Mouse (Mus musculus) liver, embryonic 14.5 days (tissue): ENCODE results near the gene Ccser1. TPM values are rescaled to one million over a fixed set of nuclear protein-coding genes. Genes with fewer than 3 reads are reported as not detected.

Experiments used
- ATAC-seq: fragments of 200-750 bp; cut with Nextera tagmentation; 2 replicates; pipeline ENCODE4 v1.8.0; 2017; ENCODE audit warnings: moderate number of reproducible peaks, mild to moderate bottlenecking, moderate library complexity; ENCODE audit not compliant: insufficient read depth
- DNase-seq, 3 experiments: peaks; one replicate each; pipeline ENCODE4 v3.0.0-alpha.2; 2012 to 2013; ENCODE audit warnings: low read depth in 3 of 3, low spot score in 3 of 3
- H3K27ac ChIP-seq: fragments of 300-500 bp; sonication (generic); 2 replicates; pipeline ENCODE4 v1.5.1; 2014; ENCODE audit warnings: moderate library complexity, mild to moderate bottlenecking, control low read depth, inconsistent platforms
- H3K27me3 ChIP-seq: fragments of 300-500 bp; sonication (generic); 2 replicates; pipeline ENCODE4 v1.6.1; 2014; ENCODE audit warnings: mild to moderate bottlenecking, low read length, moderate library complexity; ENCODE audit not compliant: control insufficient read depth, insufficient read depth
- H3K36me3 ChIP-seq: fragments of 300-500 bp; sonication (generic); replicated peaks from 2 replicates; pipeline ENCODE4 v1.6.1; 2014; ENCODE audit warnings: low read depth; ENCODE audit not compliant: control insufficient read depth, insufficient read depth
- H3K4me1 ChIP-seq, 2 experiments: fragments of 200-500 bp in 1 of 2; fragments of 300-500 bp in 1 of 2; sonication (generic) in 1 of 2; replicated peaks; 2 replicates each; pipeline ENCODE4 v1.6.1; 2012 to 2014; ENCODE audit warnings: antibody characterized with exemption in 1 of 2, inconsistent platforms in 1 of 2, low read length in 1 of 2; ENCODE audit not compliant: control insufficient read depth in 2 of 2, insufficient read depth in 2 of 2
- H3K4me2 ChIP-seq: fragments of 300-500 bp; sonication (generic); 2 replicates; pipeline ENCODE4 v1.6.1; 2014; ENCODE audit warnings: low read depth, mild to moderate bottlenecking, control low read depth, moderate library complexity
- H3K4me3 ChIP-seq, 2 experiments: fragments of 200-500 bp in 1 of 2; fragments of 300-500 bp in 1 of 2; sonication (generic) in 1 of 2; 2 replicates each; pipeline ENCODE4 v1.5.1; 2012 to 2014; ENCODE audit warnings: low read depth in 2 of 2, low read length in 2 of 2, mild to moderate bottlenecking in 2 of 2, control low read depth in 1 of 2, inconsistent platforms in 1 of 2, moderate library complexity in 1 of 2; ENCODE audit not compliant: insufficient read depth in 1 of 2
- H3K9ac ChIP-seq: fragments of 300-500 bp; sonication (generic); replicated peaks from 2 replicates; pipeline ENCODE4 v1.6.1; 2014; ENCODE audit warnings: mild to moderate bottlenecking, control low read depth, moderate library complexity
- H3K9me3 ChIP-seq: fragments of 300-500 bp; sonication (generic); 2 replicates; pipeline ENCODE4 v1.6.1; 2016; ENCODE audit warnings: low read length, mixed read lengths; ENCODE audit not compliant: control insufficient read depth
- CTCF ChIP-seq: IDR thresholded peaks from 2 replicates; pipeline ENCODE4 v1.5.1; 2016; ENCODE audit warnings: antibody characterized with exemption, low read depth, control low read depth
- EP300 ChIP-seq: IDR thresholded peaks from 2 replicates; pipeline ENCODE4 v1.6.1; 2016; ENCODE audit warnings: antibody characterized with exemption, low read depth
- WGBS: fragments of 180-500 bp; shearing (Covaris S2); extraction: QIAGEN DNeasy Blood & Tissue Kit; methylation state at CpG from one replicate; pipeline ENCODE4 v1.1.7; 2014; ENCODE audit not compliant: insufficient replicate concordance; 5-methylcytosine and 5-hydroxymethylcytosine counted together
- polyA plus RNA-seq, 2 experiments: library from polyadenylated mRNA; depleted of rRNA in 1 of 2; stranded (reverse) in 1 of 2; unstranded in 1 of 2; fragments of >200 nt; fragmentation: Nextera tagmentation in 1 of 2; extraction: Ambion mirVana in 1 of 2; gene quantifications; 2 replicates each; pipeline versions ENCODE4 v1.2.1 to v1.2.3; 2012 to 2014

Ccser1 gene
- polyA plus RNA-seq, 2 experiments: 0.09 TPM

DNA sequence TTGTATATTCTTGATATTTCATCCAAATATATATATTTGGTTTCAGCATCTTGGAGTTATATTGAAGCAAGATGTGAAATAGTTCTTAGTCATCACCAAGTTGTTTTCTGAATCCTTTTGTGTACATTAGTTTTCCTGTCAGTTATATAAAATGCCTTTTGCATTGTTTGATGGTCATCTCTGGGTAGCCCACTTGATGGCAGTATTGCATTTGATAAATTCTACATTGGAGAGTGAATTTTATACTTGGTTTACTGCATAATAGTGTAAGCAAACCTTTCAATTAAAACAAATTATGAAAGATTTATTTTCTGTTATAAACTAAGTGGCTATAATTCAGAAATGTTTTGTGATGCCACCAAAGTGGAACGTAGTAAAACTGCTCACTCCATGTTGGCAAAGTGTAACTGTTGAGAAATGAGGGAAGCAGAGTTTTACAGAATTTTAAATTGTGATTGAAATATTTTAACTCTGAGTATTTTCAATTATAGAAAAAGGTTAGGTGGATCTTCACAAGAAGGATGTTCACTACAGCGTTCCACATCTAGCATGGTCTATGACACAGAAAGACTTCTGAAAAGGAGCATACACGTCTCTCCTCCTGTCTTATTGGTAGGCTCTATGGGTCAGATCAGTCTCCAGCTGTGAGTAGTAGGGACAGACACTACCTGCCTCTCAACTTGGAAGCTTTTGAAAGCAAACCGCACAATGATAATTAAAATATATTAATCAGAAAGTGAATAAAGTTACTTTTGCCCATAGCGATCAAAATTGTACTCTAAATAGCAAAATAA, 167.1 kb downstream of the Ccser1 start:
- no peak overlapping the region for H3K9ac ChIP-seq
- H3K4me3 ChIP-seq: no peak overlapping the region
- WGBS: 61% methylated on average over 5 of the region's 5 CpGs
- no peaks in the 10 kb centered on the region for H3K27me3 ChIP-seq
- H3K4me1 ChIP-seq: no peaks in the 10 kb centered on the region
- TF ChIP-seq EP300 (no peak), CTCF (no peak; the same call in 1 of the 2 replicates)
- H3K9me3 ChIP-seq: no peaks in the 10 kb centered on the region
- DNase-seq (no peak), ATAC-seq (no peak)
- H3K4me2 ChIP-seq: no peak overlapping the region
- H3K36me3 ChIP-seq: no peaks in the 10 kb centered on the region
- no peak overlapping the region for H3K27ac ChIP-seq

DNA sequence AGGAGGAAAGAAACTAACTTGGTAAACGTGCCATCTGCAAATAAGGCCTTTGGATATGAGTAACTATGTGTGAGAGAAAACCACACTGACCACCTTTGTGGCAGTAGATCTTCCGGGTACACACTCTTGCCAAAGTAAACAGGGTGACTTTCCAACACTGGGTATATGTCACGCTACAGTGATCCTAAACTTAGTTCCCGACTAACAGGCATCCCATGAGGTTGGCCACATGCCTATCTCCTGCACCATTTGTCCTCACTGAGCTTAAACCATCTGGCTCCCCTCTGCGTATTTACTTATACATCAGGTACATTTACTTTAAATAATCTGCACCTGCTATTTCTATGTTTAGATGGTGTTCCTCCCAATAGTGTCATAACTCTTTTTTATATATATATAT, 183.6 kb downstream of the Ccser1 start:
- TF ChIP-seq EP300 (no peak), CTCF (no peak)
- Histone ChIP-seq H3K4me1 (no peaks in the 10 kb centered on the region), H3K9me3 (no peaks in the 10 kb centered on the region), H3K9ac (no peak overlapping the region), H3K4me3 (no peak overlapping the region), H3K4me2 (no peak overlapping the region), H3K27me3 (no peaks in the 10 kb centered on the region), H3K36me3 (no peaks in the 10 kb centered on the region), H3K27ac (no peak overlapping the region)
- 64% methylated on average over 5 of the region's 5 CpGs for WGBS
- ATAC-seq (no peak), DNase-seq (no peak)

DNA sequence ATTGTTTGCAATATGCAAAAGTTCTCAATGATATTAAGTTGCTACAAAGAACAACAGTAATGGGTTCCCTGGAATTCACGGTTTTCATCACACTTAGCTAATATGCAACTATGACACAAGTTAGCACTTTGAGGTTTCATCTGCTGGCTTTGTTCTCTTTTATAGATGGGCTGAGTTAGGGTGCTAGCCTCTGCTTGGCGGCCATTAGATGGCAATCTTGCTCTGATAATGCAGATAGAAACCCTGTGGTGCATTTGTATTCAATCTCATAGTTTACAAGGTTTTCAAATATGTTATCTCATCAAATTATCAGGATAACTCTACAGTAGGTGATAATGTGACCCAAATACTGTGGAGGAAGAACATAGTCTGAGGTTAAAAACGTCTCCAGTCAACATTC, 202.4 kb downstream of the Ccser1 start:
- H3K4me1 ChIP-seq: no peaks in the 10 kb centered on the region
- ATAC-seq (no peak), DNase-seq (no peak)
- TF ChIP-seq CTCF: no peak
- no peak for TF ChIP-seq EP300
- H3K36me3 ChIP-seq: no peaks in the 10 kb centered on the region
- WGBS: 14% methylated on average over 3 of the region's 3 CpGs
- H3K4me2 ChIP-seq: no peak overlapping the region
- H3K4me3 ChIP-seq: no peak overlapping the region
- H3K9ac ChIP-seq: no peak overlapping the region
- no peak overlapping the region for H3K27ac ChIP-seq
- H3K9me3 ChIP-seq: no peaks in the 10 kb centered on the region
- H3K27me3 ChIP-seq: no peaks in the 10 kb centered on the region

DNA sequence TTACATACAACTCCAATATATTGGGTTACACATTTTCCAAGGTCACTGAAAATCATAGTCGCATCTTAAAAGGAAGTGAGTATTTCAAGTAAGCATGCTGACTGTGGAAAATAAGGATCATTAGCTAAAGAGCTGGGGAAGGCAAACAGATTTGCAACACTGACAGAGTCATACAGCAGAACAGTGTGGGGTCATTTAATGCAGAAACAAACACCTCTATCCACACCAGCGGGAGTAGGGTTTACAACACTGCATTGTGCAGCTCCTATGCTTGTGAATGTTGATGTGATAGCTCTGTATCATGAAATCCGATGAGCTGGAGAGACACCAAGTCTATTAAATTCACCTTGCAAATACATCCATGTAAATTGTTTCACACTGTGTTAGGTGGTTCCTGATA, 202.9 kb downstream of the Ccser1 start:
- no peak for ATAC-seq
- no peak for TF ChIP-seq EP300
- no peak for TF ChIP-seq CTCF
- no peak for DNase-seq
- Histone ChIP-seq H3K4me3 (no peak overlapping the region), H3K36me3 (no peaks in the 10 kb centered on the region), H3K4me1 (no peaks in the 10 kb centered on the region), H3K27ac (no peak overlapping the region), H3K27me3 (no peaks in the 10 kb centered on the region), H3K4me2 (no peak overlapping the region), H3K9ac (no peak overlapping the region), H3K9me3 (no peaks in the 10 kb centered on the region)
- WGBS: 40% methylated on average over 3 of the region's 3 CpGs

DNA sequence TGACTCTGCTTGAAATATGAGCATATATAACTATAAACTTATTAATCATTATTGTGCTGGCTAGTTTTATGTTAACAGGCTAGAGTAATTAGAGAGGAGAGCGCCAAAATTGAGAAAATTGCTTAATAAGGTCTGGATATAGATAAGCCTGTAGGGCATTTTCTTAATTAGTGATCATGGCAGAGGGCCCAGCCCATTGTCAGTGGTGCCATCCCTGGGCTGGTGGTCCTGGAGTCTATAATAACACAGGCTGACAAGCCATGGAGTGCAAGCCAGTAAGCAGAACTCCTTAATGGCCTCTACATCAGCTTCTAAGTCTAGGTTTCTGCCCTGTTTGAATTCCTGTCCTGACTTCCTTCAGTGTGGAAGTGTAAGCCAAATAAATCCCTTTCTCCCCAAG, 206.9 kb downstream of the Ccser1 start:
- no peaks in the 10 kb centered on the region for H3K9me3 ChIP-seq
- H3K4me3 ChIP-seq: no peak overlapping the region
- no peaks in the 10 kb centered on the region for H3K27me3 ChIP-seq
- H3K36me3 ChIP-seq: no peaks in the 10 kb centered on the region
- TF ChIP-seq EP300 (no peak), CTCF (no peak)
- no peak for DNase-seq
- no peak overlapping the region for H3K9ac ChIP-seq
- H3K4me1 ChIP-seq: no peaks in the 10 kb centered on the region
- no peak for ATAC-seq
- 42% methylated on average over 1 of the region's 1 CpGs for WGBS
- no peak overlapping the region for H3K27ac ChIP-seq
- H3K4me2 ChIP-seq: no peak overlapping the region
